Mouse (Mus musculus): ENCODE measurements around the gene Mal.

DNA sequence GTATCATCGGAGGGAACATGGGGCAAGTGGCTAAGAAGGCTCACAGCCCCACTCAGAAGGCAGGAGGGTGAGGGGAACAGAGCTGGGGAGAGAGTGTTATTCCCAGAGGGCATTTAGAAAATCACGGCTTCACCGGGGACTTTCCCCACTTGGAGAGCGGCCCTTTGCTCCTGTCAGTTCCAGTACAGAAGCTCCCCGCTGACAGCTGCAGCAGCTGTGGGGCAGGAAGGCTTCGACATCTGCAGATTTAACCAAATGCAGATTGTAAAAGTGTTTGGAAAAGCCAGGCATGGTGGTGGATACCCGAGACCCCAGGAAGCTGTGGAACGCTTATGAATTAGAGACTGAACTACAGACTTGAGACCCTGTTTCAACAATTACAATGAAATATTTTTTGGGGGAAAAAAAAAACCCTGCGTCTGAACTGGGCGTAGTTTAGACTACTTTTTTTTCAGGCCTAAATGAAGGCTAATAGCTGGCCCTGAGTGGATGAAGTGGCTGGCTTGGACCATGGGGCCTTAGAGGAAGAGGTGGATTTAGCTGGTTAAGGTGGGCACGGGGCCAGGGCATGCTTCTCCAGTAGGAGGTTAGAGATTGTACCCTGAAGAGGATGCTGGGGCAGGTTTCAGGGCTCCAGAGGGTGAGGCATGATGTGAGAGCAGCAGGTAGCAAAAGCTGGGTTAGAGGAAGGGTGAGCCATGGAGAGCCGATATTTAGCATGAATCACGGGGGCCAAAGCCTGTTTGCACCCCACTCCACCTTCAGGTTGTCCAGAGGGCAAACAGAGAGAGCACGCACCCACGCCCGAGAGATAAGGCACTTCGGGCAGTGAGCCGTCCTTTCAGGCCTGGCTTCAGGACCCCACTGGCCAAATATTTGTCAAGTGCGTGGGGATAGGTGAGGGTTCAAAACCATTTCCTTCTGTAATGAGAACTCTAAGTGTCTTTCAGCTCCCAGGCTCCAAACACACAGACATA lies 12.5 kb downstream of the Mal start:
- TF ChIP-seq CTCF (IDR thresholded peaks at IDR 0.05) (no peak), EP300 (IDR thresholded peaks at IDR 0.05) (no peak)

All from lung, postnatal 0 days (tissue).